Mouse (Mus musculus): ENCODE data around the gene Hrnr. TPM values are rescaled to one million over a fixed set of nuclear protein-coding genes. Genes with fewer than 3 reads are reported as not detected.

The Hrnr gene
- not detected for polyA plus RNA-seq (2014; fragmentation: Illumina TruSeq; extraction: RNeasy Lipid Tissue Mini Kit (QIAGEN cat#74804))

DNA sequence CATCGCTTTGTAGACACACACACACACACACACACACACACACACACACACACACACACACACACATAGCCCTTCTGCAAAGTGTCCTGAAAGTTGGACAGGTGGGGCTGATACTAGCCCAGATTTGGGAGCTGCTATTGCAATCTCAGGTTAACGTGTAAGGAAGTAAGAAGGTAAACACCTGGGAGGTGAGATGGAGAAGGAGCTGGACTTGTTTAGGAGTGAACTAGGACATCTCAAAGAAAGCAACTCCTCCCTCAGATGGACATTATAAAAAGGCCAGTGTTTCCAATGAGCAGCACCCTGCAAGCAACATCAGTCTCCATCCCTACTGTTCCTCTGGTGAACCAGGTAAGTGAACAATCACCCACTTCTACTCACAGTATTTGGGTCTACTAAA is at the start of gene Hrnr:
TSS of gene Hrnr (plus strand) at position 301 of the 400 bp plus-strand sequence.

DNA sequence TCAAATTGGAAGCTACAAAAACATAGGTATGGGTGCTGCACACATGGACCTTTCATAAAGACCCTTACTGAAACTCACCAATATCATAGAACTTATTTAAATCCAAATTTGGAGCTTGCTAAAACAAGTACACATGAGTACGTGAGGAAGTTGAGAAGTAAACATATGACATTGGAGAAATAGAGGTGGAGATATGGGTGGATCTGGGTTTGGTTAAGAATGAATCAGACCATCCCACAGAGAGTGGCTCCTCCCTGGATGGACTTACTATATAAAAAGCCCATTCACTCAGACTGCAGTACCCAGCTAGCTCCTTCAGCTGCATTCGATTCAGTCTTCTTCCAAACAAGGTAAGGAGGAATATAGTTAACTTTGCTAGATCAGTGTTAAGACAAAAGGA is 46.3 kb upstream of the Hrnr start, which contains the start of gene Flg:
TSS of gene Flg (plus strand) at position 301 of the 400 bp plus-strand sequence.

Other genes starting within 250 kb of the Hrnr start
- not detected for gene Crnn, start 175.0 kb upstream of the Hrnr start, polyA plus RNA-seq (2014; fragmentation: Illumina TruSeq; extraction: RNeasy Lipid Tissue Mini Kit (QIAGEN cat#74804))
- not detected for gene Flg2, start 122.5 kb upstream of the Hrnr start, polyA plus RNA-seq (2014; fragmentation: Illumina TruSeq; extraction: RNeasy Lipid Tissue Mini Kit (QIAGEN cat#74804))
- gene Flg, start 46.2 kb upstream of the Hrnr start, polyA plus RNA-seq (2014; fragmentation: Illumina TruSeq; extraction: RNeasy Lipid Tissue Mini Kit (QIAGEN cat#74804)) = not detected
- gene Rptn, start 74.0 kb downstream of the Hrnr start, polyA plus RNA-seq (2014; fragmentation: Illumina TruSeq; extraction: RNeasy Lipid Tissue Mini Kit (QIAGEN cat#74804)) = not detected
- gene Tchh, start 122.6 kb downstream of the Hrnr start, polyA plus RNA-seq (2014; fragmentation: Illumina TruSeq; extraction: RNeasy Lipid Tissue Mini Kit (QIAGEN cat#74804)) = 0.66 TPM
- gene Tchhl1, start 149.0 kb downstream of the Hrnr start, polyA plus RNA-seq (2014; fragmentation: Illumina TruSeq; extraction: RNeasy Lipid Tissue Mini Kit (QIAGEN cat#74804)) = not detected
- gene S100a11, start 200.7 kb downstream of the Hrnr start, polyA plus RNA-seq (2014; fragmentation: Illumina TruSeq; extraction: RNeasy Lipid Tissue Mini Kit (QIAGEN cat#74804)) = 296 TPM
- 72.1 TPM for gene S100a10, start 235.3 kb downstream of the Hrnr start, polyA plus RNA-seq (2014; fragmentation: Illumina TruSeq; extraction: RNeasy Lipid Tissue Mini Kit (QIAGEN cat#74804))

Measured in ovary, adult 10 weeks (tissue).